Mouse (Mus musculus) ES-E14 (cell line): ENCODE measurements around the gene Sec13. TPM values are rescaled to one million over a fixed set of nuclear protein-coding genes. Genes with fewer than 3 reads are reported as not detected.
A peak's percentile ranks its signal among the peaks of the same experiment; 100 is the strongest.

ENCODE experiments used
- DNase-seq: peaks from one replicate; pipeline ENCODE4 v3.0.0-alpha.2; 2013; ENCODE audit warnings: low read depth, low spot score
- H3K27ac ChIP-seq: 2 replicates; pipeline ENCODE4 v1.5.1; 2012; ENCODE audit warnings: low read depth, mild to moderate bottlenecking, low read length, moderate library complexity, mixed read lengths; ENCODE audit not compliant: poor library complexity, insufficient read depth, severe bottlenecking
- H3K36me3 ChIP-seq: 2 replicates; pipeline ENCODE4 v1.6.1; 2012; ENCODE audit warnings: mild to moderate bottlenecking, low read length, moderate library complexity, mixed read lengths; ENCODE audit not compliant: control insufficient read depth, poor library complexity, insufficient read depth, severe bottlenecking
- H3K4me1 ChIP-seq, 2 experiments: fragments of 150-350 bp in 1 of 2; sonication (generic) in 1 of 2; 2 replicates each; pipeline ENCODE4 v1.6.1; 2012; ENCODE audit warnings: low read length in 2 of 2, mild to moderate bottlenecking in 1 of 2, mixed read lengths in 1 of 2; ENCODE audit not compliant: control insufficient read depth in 2 of 2, insufficient read depth in 2 of 2, poor library complexity in 1 of 2
- H3K4me3 ChIP-seq, 2 experiments: fragments of 150-350 bp in 1 of 2; sonication (generic) in 1 of 2; 2 replicates each; pipeline ENCODE4 v1.5.1; 2012; ENCODE audit warnings: low read length in 2 of 2, low read depth in 1 of 2, mild to moderate bottlenecking in 1 of 2, mixed read lengths in 1 of 2; ENCODE audit not compliant: insufficient read depth in 1 of 2, poor library complexity in 1 of 2, severe bottlenecking in 1 of 2
- H3K9ac ChIP-seq: 2 replicates; pipeline ENCODE4 v1.6.1; 2012; ENCODE audit warnings: low read depth, mild to moderate bottlenecking, low read length, mixed read lengths; ENCODE audit not compliant: poor library complexity, insufficient read depth, severe bottlenecking
- H3K9me3 ChIP-seq: fragments of 150-350 bp; sonication (generic); 2 replicates; pipeline ENCODE4 v1.6.1; 2012; ENCODE audit warnings: low read depth, mild to moderate bottlenecking, low read length; ENCODE audit not compliant: control insufficient read depth, insufficient read depth
- CHD2 ChIP-seq: IDR thresholded peaks from 2 replicates; pipeline ENCODE4 v1.6.1; 2014; ENCODE audit warnings: mild to moderate bottlenecking, low read depth, low read length, inconsistent platforms
- HCFC1 ChIP-seq: IDR thresholded peaks from 2 replicates; pipeline ENCODE4 v1.6.1; 2012; ENCODE audit warnings: low read length, inconsistent platforms, borderline replicate concordance; ENCODE audit not compliant: insufficient read depth
- MAFK ChIP-seq: IDR thresholded peaks from 2 replicates; pipeline ENCODE4 v1.6.1; 2014; ENCODE audit warnings: mild to moderate bottlenecking, low read depth, low read length, inconsistent platforms; ENCODE audit not compliant: insufficient read depth
- ZC3H11A ChIP-seq: IDR thresholded peaks from 2 replicates; pipeline ENCODE4 v1.6.1; 2012; ENCODE audit warnings: low read depth, mild to moderate bottlenecking, inconsistent platforms, low read length, borderline replicate concordance
- ZNF384 ChIP-seq: IDR thresholded peaks from 2 replicates; pipeline ENCODE4 v1.6.1; 2012; ENCODE audit warnings: low read depth, low read length, inconsistent platforms
- in situ Hi-C, 2 experiments: fragments of 600-800 bp; cut with MboI; formaldehyde crosslinking; loops; one replicate each; pipeline ENCODE4 v1.15.1; 2025; ENCODE audit warnings: low sequenced_read_pairs in 2 of 2, inconsistent platforms in 1 of 2; ENCODE audit not compliant: unreplicated experiment in 2 of 2
- total RNA-seq: library from RNA; depleted of rRNA; stranded (reverse); fragments of 300-350 nt; gene quantifications from 2 replicates; pipeline ENCODE4 v1.2.3, GENCODE M21; 2012; rRNA removed

Sec13 gene
- total RNA-seq, 1 experiment = 187 TPM

GRCm38 (mm10) chr6:113681271-113681670, 59.3 kb downstream of the Sec13 start:
- no peak overlapping the region for H3K4me3 ChIP-seq
- DNase-seq = peak; percentile 89
- peak; percentile 39; the same call in 1 of the 2 replicates for TF ChIP-seq ZC3H11A
- TF ChIP-seq CHD2 = no peak
- TF ChIP-seq ZNF384 = no peak
- peak overlapping the region; percentile 44; the same call in 1 of the 2 replicates for H3K27ac ChIP-seq
- no peaks in the 10 kb centered on the region for H3K36me3 ChIP-seq
- H3K4me1 ChIP-seq = peaks cover 2 to 30% of the 10 kb centered on the region in 2 experiments; a peak in 2 of 4 replicates
- peak overlapping the region; percentile 55; the same call in 1 of the 2 replicates for H3K9ac ChIP-seq
- in situ Hi-C loops = loop anchor here in 1 of 2 experiments (5.0 kb wide), 1 partner anchor 44 kb away; the partner anchor contains the start of gene Irak2
- no peaks in the 10 kb centered on the region for H3K9me3 ChIP-seq

GRCm38 (mm10) chr6:113679993-113680566, 60.5 kb downstream of the Sec13 start:
- TF ChIP-seq CHD2 (no peak), ZC3H11A (no peak), MAFK (no peak), ZNF384 (no peak), HCFC1 (no peak)
- DNase-seq = no peak
- H3K9me3 ChIP-seq = no peaks in the 10 kb centered on the region
- in situ Hi-C loops = loop anchor here in 1 of 2 experiments (5.0 kb wide), 1 partner anchor 43 kb away; the partner anchor contains the start of gene Irak2
- no peak overlapping the region for H3K9ac ChIP-seq
- H3K27ac ChIP-seq = no peak overlapping the region
- no peak overlapping the region for H3K4me3 ChIP-seq
- H3K4me1 ChIP-seq = peaks cover 2 to 30% of the 10 kb centered on the region in 2 experiments; a peak in 2 of 4 replicates
- H3K36me3 ChIP-seq = no peaks in the 10 kb centered on the region

DNA sequence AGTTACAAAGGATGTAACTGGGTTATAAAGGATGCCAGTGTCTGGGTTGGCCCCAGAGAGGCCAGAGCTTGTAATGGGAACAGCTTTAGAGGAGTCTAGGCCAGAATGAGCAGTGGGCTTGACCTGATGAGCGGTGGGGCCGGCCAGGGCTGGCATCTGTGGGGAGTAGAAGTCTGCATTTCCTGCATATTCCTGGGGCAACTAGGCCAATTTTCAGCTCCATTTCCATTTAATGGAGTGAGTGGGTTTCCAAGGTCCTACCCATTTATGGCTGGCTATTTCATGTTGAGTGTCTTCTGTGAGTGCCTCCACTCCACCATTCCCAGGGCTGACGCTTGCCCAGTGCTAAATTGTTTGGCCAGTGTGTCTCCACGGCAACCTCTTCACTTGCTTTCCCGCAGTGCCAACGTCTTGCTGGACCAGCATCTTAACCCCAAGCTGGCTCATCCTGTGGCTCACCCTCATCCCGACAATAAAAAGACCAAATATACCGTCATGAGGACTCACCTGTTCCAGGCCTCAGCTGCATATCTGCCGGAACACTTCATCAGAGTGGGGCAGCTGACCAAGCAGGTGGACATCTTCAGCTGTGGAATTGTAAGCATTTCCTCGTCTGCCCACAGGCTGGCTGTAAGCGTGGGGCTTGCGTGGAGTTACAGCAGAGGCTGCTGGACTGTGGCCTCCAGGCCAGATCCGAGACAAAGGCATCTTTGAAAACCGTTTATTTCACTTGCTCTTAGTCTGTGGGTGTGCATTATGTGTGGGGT, 62.1 kb downstream of the Sec13 start:
- no peak overlapping the region for H3K4me3 ChIP-seq
- H3K27ac ChIP-seq = no peak overlapping the region
- H3K9ac ChIP-seq = no peak overlapping the region
- in situ Hi-C loops = no loop called here
- H3K36me3 ChIP-seq = no peaks in the 10 kb centered on the region
- no peak for TF ChIP-seq HCFC1
- no peak for TF ChIP-seq MAFK
- no peak for TF ChIP-seq ZNF384
- no peak for TF ChIP-seq CHD2
- TF ChIP-seq ZC3H11A = no peak
- no peak for DNase-seq
- H3K4me1 ChIP-seq = peaks cover 2 to 23% of the 10 kb centered on the region in 2 experiments; a peak in 2 of 4 replicates
- no peaks in the 10 kb centered on the region for H3K9me3 ChIP-seq

Other genes with a start within 250 kb of the Sec13 start
- 15.1 and 16.3 TPM in 2 replicates for gene Prrt3, start 238.8 kb downstream of the Sec13 start, total RNA-seq
- 71.2 and 74.1 TPM in 2 replicates for gene Emc3, start 209.1 kb downstream of the Sec13 start, total RNA-seq
- 34.7 and 37.5 TPM in 2 replicates for gene Fancd2, start 209.1 kb downstream of the Sec13 start, total RNA-seq
- 0.45 and 1.0 TPM in 2 replicates for gene Fancd2os, start 140.0 kb downstream of the Sec13 start, total RNA-seq
- gene Brk1, start 136.0 kb downstream of the Sec13 start, total RNA-seq = 81.8 and 113 TPM in 2 replicates
- gene Vhl, start 116.8 kb downstream of the Sec13 start, total RNA-seq = 13.2 and 13.9 TPM in 2 replicates
- 12.6 and 22.0 TPM in 2 replicates for gene Irak2, start 102.3 kb downstream of the Sec13 start, total RNA-seq
- gene Tatdn2, start 43.7 kb downstream of the Sec13 start, total RNA-seq = 62.6 and 70.6 TPM in 2 replicates
- 1.8 and 2.3 TPM in 2 replicates for gene Ghrl, start 20.9 kb downstream of the Sec13 start, total RNA-seq